In genomic region chr1:159388565-159389024, GRCm38 (mm10) we compare ENCODE assay signal across 10 mouse cellular contexts.
A peak's percentile ranks its signal among the peaks of the same experiment; 100 is the strongest.
DNase-seq lines count a peak whose midpoint lies in the region; TF ChIP-seq lines count a peak whose summit lies in the region.
"Had no signal": no experiment of that assay in that cellular context is flagged by ENCODE, and none has a peak within 500 bp of the region (broad histone marks: within the 10 kb centered on the region; RNA-seq: fewer than 3 reads in every experiment).

No protein-coding gene starts in this region.

- no peak for TF ChIP-seq POLR2A in brain, embryonic 14.5 days (IDR thresholded peaks at IDR 0.05; ENCODE audit: borderline replicate concordance, extremely low read depth, insufficient read depth, insufficient read length, poor library complexity, severe bottlenecking)

- peak; percentile 31 to 33 for DNase-seq in cerebellum, postnatal 36 days
- no peak for DNase-seq in cerebellum, adult 18-20 months
- DNase-seq in kidney, postnatal 4 days, result peak; percentile 62 to 66
- DNase-seq in kidney, adult 18-20 months, result no peak
- DNase-seq in brain, embryonic 14.5 days (ENCODE audit: low read depth), result peak; percentile 77
- peak; percentile 19 to 33 for DNase-seq in layer of hippocampus, postnatal 10 days (ENCODE audit: low spot score in 2 of 2)
- no peak for DNase-seq in ovary, postnatal 10 days (ENCODE audit: low spot score)
- DNase-seq in frontal cortex, postnatal 25 days (ENCODE audit: low spot score in 2 of 2), result no peak
- DNase-seq: adrenal gland, postnatal 10 days; cerebellum, adult 8-10 months had no signal

- TF ChIP-seq CTCF in brain, embryonic 14.5 days (IDR thresholded peaks at IDR 0.05; ENCODE audit: borderline replicate concordance, extremely low read depth, insufficient read depth, insufficient read length), result no peak

Comparison
In these comparisons a context has a peak if more than half of its experiments do, and no peak if none do; other contexts are left out.
1. DNase-seq: peak in cerebellum, postnatal 36 days (2 of 2), kidney, postnatal 4 days (2 of 2), brain, embryonic 14.5 days (single experiment) and layer of hippocampus, postnatal 10 days (2 of 2); none in cerebellum, adult 18-20 months (0 of 2), kidney, adult 18-20 months (single experiment), ovary, postnatal 10 days (single experiment) and frontal cortex, postnatal 25 days (0 of 2).